Mouse (Mus musculus): ENCODE data around the gene Srpr.
A peak's percentile ranks its signal among the peaks of the same experiment; 100 is the strongest.

Srpr gene

GRCm38 (mm10) chr9:35192983-35193542 is 6.9 kb upstream of the Srpr start:
- DNase-seq = no peak

GRCm38 (mm10) chr9:35194048-35194447 is 5.9 kb upstream of the Srpr start:
- no peak for DNase-seq

GRCm38 (mm10) chr9:35197625-35198024 is 2.4 kb upstream of the Srpr start:
- no peak for DNase-seq

- no peak for DNase-seq
Observed at GRCm38 (mm10) chr9:35198351-35198750, 1.6 kb upstream of the Srpr start.

GRCm38 (mm10) chr9:35198945-35199771 is 817 bp upstream of the Srpr start:
- DNase-seq = no peak

GRCm38 (mm10) chr9:35200529-35201060 is 620 bp downstream of the Srpr start:
- DNase-seq = no peak

DNA sequence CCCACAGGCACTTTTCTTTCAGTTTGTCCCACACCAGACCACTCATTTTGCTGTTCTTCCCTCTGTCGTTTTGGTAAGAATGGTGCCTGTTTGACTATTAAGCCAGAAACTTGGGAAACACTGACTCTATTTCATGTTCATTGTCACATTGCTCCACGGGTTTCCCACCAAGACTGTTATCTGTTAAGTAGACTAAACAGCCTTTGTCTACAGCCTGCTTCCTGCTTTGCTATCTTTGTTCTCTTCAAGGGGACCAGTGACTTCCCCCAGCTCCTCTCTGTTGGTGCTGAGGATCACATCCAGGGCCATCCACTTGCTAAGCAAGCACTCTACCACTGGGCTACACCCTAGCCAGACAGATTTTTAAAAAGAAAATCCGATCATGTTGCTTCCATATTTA is 3.6 kb downstream of the Srpr start:
- DNase-seq = no peak

GRCm38 (mm10) chr9:35204421-35204820 is 4.4 kb downstream of the Srpr start:
- DNase-seq = no peak

DNA sequence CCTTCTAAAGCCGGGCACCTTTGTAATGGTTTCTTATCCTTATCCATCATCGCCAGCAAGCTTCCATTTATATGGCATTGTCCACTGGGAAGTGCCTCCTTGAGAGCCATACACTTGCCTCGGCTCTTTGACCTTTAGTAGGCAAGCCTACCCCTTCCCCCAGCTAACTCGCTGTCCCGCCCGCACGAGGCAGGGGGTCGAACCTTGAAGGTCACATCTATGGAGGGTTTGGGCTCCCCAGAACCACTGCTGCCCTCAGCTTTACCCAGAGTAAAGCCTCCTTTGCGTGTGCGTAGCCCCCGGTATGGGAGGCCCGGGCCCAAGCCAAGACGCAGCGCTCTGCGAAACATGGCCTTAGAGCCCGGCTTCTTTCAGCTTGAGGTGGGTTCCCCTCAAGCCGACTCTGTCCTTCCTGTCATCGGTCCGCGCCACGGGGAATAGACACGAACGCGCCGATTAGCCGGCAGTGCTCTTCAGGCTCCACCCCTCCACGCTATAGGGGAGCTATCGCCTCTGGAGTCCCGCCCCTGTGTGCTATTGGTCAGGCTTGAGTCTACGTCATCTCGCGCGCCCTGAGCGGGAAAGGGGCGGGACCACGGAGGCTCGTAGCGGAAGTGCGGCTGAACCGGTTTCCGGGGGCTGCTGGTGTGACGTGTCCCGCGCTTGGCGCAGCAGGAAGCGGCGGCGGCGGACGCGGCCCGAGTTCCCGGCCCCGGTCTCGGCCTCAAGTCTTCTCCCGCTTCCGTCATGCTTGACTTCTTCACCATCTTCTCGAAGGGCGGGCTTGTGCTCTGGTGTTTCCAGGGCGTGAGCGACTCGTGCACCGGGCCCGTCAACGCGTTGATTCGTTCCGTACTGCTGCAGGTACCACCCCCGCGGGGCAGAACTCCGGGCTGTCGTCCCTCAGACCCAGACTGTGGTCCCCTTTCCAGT is 10.8 kb downstream of the Srpr start, which contains the start of gene Foxred1:
Gene Foxred1 (minus strand): TSS at position 514 of the 933 bp plus-strand sequence.
- peak; percentile 98 to 99 for DNase-seq

GRCm38 (mm10) chr9:35211573-35212511 is 11.9 kb downstream of the Srpr start:
- no peak for DNase-seq

DNA sequence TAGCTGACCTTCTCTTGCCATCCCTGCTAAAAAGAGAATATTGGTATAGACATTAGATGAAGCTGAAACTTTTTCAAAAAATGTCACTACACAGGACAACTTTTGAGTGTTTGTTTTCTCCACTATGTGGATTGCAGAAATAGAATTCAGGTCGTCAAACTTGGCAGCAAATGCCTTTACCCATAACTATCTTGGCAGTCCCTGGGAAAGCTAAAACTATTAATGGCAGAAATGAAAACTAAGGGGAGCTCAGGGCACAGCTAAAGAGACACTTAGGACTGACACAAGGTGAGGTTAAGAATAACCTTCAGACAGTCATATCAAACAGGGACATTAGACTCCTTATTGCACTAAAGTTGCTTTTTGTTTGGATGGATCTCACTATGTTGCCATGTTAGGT is 18.0 kb downstream of the Srpr start:
- DNase-seq = no peak

GRCm38 (mm10) chr9:35223466-35223865 is 23.5 kb downstream of the Srpr start:
- DNase-seq = no peak

DNA sequence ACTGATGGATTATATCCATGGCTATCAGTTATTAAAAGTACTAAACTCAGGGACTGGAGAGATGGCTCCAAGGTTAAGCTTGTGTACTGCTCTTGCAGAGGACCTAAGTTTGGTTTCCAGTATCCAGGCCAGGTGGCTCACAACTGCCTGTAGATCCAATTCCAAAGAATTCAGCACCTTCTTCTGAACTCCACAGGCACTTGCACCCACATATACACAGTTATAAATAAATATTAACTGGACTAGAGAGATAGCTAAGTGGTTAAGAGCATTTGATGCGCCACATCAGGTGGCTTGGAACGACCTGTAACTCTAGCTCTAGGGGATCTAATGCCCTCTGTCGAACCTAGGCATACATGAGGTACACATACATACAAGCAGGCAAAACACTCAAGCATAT is 28.7 kb downstream of the Srpr start:
- DNase-seq = no peak

- no peak for DNase-seq
Observed at GRCm38 (mm10) chr9:35235996-35236395, 36.0 kb downstream of the Srpr start.

DNA sequence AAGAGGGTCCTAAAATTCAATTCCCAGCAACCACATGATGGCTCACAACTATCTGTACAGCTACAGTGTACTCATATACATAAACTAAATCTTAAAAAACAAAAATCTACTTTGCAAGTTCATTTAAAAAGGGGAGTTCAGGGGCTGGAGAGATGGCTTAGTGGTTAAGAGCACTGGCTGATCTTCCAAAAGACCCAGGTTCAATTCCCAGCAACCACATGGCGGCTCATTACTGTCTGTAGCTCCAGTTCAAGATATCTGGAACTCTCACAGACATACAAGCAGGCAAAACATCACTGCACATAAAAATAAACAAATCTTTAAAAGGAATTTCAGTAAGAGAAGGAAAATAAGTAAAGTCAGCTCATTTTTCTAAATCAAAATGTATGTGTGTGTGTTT is 38.4 kb downstream of the Srpr start:
- DNase-seq = no peak

- no peak for DNase-seq
Observed at GRCm38 (mm10) chr9:35238915-35239571, 39.1 kb downstream of the Srpr start.

DNA sequence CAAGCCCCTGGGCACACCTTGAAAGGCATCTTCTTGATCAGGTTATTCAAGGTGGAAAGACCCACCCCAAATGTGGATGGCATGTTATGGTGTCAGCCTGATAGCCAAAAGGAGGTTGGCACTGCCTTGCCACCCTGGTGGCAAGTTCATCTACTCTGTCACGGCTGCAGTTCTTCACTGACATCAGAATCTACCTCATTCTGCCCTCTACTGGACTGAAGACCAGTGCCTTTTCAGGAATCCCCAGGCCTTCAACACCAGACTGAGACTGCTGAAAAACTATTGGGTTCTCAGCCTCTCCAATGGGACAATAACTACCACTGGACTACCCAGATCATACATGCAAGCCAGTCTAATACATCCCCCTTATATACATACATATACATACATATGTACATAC is 39.8 kb downstream of the Srpr start:
- no peak for DNase-seq

DNA sequence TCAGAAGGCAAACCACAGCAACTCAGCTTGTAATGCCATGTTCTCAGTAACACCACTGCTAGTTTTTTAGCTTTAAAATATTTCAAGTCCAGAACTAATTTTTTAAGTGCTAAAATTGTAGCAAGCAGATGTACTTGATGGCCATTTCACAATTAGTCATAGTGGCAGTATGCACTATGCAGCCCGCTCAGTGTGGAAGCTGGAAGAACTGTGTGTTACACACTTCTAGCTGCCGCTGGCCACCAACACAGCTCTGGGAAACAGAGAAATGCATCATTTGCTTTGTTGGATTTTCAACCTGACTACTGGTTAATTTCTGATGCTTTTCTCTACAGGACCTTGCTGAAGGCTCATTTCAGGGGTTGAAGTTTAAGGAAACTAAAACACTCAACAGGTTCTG is 47.4 kb downstream of the Srpr start:
- no peak for DNase-seq

DNA sequence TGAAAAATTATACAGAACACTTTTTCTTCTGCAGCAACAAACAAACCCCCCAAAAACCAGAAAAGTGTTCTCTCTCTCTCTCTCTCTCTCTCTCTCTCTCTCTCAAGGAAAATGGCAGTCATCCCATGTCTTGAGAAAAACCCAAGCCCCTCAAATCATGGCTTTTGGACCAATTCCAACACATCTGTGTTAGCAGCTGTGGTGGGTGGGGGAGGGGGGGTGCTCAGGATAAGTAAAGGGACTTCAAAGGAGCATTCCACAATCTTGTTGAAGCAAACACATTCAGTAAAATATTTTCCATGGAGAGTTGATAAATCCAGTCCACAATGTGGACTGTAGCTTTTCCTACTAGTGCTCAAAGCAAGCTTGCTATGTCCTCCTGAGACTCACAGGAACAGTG is 49.5 kb downstream of the Srpr start:
- no peak for DNase-seq

GRCm38 (mm10) chr9:35257365-35257764 is 57.4 kb downstream of the Srpr start:
- DNase-seq = no peak

GRCm38 (mm10) chr9:35262418-35262817 is 62.4 kb downstream of the Srpr start:
- no peak for DNase-seq
